Mouse (Mus musculus) MEL (cell line): ENCODE data around the gene Wdr4.

Experiments
- BHLHE40 ChIP-seq: IDR thresholded peaks from 2 replicates; pipeline ENCODE4 v1.6.1; 2012; ENCODE audit warnings: low read depth, mild to moderate bottlenecking, inconsistent platforms, low read length, improper control_type of control experiment, borderline replicate concordance
- CTCF ChIP-seq, 3 experiments: IDR thresholded peaks in 2 of 3; conservative IDR thresholded peaks in 1 of 3; 2 replicates each; pipeline ENCODE4 v1.5.1; 2011 to 2012; ENCODE audit warnings: low read length in 3 of 3, low read depth in 2 of 3, mild to moderate bottlenecking in 2 of 3, improper control_type of control experiment in 1 of 3, inconsistent platforms in 1 of 3, mixed read lengths in 1 of 3, moderate library complexity in 1 of 3; ENCODE audit not compliant: control insufficient read depth in 1 of 3, insufficient read depth in 1 of 3, poor library complexity in 1 of 3, severe bottlenecking in 1 of 3
- E2F4 ChIP-seq: IDR thresholded peaks from 2 replicates; pipeline ENCODE4 v1.6.1; 2011; ENCODE audit warnings: low read depth, low read length, improper control_type of control experiment, borderline replicate concordance
- MAX ChIP-seq: IDR thresholded peaks from 2 replicates; pipeline ENCODE4 v1.6.1; 2011; ENCODE audit warnings: low read length, improper control_type of control experiment
- POLR2A ChIP-seq, 2 experiments: IDR thresholded peaks; 2 replicates each; pipeline ENCODE4 v1.6.1; 2011 to 2012; ENCODE audit warnings: low read length in 2 of 2, mild to moderate bottlenecking in 2 of 2, control low read depth in 1 of 2, improper control_type of control experiment in 1 of 2, low read depth in 1 of 2, moderate library complexity in 1 of 2; ENCODE audit not compliant: control insufficient read depth in 1 of 2, insufficient read depth in 1 of 2, poor library complexity in 1 of 2
- SIN3A ChIP-seq: IDR thresholded peaks from 2 replicates; pipeline ENCODE4 v1.6.1; 2012; ENCODE audit warnings: low read length, improper control_type of control experiment, inconsistent platforms
- SMC3 ChIP-seq: IDR thresholded peaks from 2 replicates; pipeline ENCODE4 v1.6.1; 2011; ENCODE audit warnings: low read depth, low read length, improper control_type of control experiment
- TBP ChIP-seq: IDR thresholded peaks from 2 replicates; pipeline ENCODE4 v1.8.0; 2011; ENCODE audit warnings: low read depth, low read length, improper control_type of control experiment
- TCF12 ChIP-seq: IDR thresholded peaks from 2 replicates; pipeline ENCODE4 v1.6.1; 2014; ENCODE audit warnings: low read depth, mild to moderate bottlenecking, inconsistent platforms, low read length, improper control_type of control experiment, moderate library complexity
- UBTF ChIP-seq: IDR thresholded peaks from 2 replicates; pipeline ENCODE4 v1.6.1; 2012; ENCODE audit warnings: low read depth, mild to moderate bottlenecking, inconsistent platforms, low read length, improper control_type of control experiment, moderate library complexity, borderline replicate concordance; ENCODE audit not compliant: insufficient read depth

- TF ChIP-seq CTCF (IDR thresholded peaks at IDR 0.05 in 2 of 3, conservative IDR thresholded peaks at IDR 0.05 in 1 of 3; ENCODE audit: control insufficient read depth in 1 of 3, insufficient read depth in 1 of 3, low read depth in 2 of 3, low read length in 3 of 3, poor library complexity in 1 of 3, severe bottlenecking in 1 of 3), result no peak
- TF ChIP-seq SMC3, result no peak
- no peak for TF ChIP-seq POLR2A (IDR thresholded peaks at IDR 0.05; ENCODE audit: control insufficient read depth in 1 of 2, insufficient read depth in 1 of 2, low read depth in 1 of 2, low read length in 2 of 2, poor library complexity in 1 of 2)
- TF ChIP-seq E2F4, result no peak
- TF ChIP-seq UBTF, result no peak
- no peak for TF ChIP-seq BHLHE40
- TF ChIP-seq MAX, result no peak
- no peak for TF ChIP-seq SIN3A
- TF ChIP-seq TBP, result no peak
- no peak for TF ChIP-seq TCF12
Measured at GRCm38 (mm10) chr17:31456723-31457567, 62.8 kb downstream of the Wdr4 start.
